Mouse (Mus musculus) stomach, postnatal 0 days (tissue): ENCODE data around the gene Galnt7.

Source experiments
- CTCF ChIP-seq: IDR thresholded peaks from 2 replicates; pipeline ENCODE4 v1.5.1; 2016; ENCODE audit warnings: antibody characterized with exemption, low read depth, mild to moderate bottlenecking, moderate library complexity
- EP300 ChIP-seq: optimal IDR thresholded peaks from 2 replicates; pipeline ENCODE3; 2016; ENCODE audit warnings: antibody characterized with exemption

GRCm38 (mm10) chr8:57517723-57518122 is 135.1 kb downstream of the Galnt7 start:
- TF ChIP-seq CTCF = no peak
- TF ChIP-seq EP300 = no peak
